Mouse (Mus musculus) 3134 (cell line): ENCODE results near the gene Tshz3.

Experiments
- DNase-seq: peaks from one replicate; pipeline ENCODE4 v3.0.0-alpha.2; 2011; ENCODE audit warnings: low spot score; ENCODE audit not compliant: insufficient read length; ENCODE audit errors: extremely low read depth

Gene Tshz3

GRCm38 (mm10) chr7:36696406-36697117 is 1.4 kb upstream of the Tshz3 start:
- no peak for DNase-seq

GRCm38 (mm10) chr7:36697118-36697855 is 631 bp upstream of the Tshz3 start:
- no peak for DNase-seq

- DNase-seq = no peak
Observed at GRCm38 (mm10) chr7:36698589-36698946, 650 bp downstream of the Tshz3 start.

GRCm38 (mm10) chr7:36699001-36699987 is 1.4 kb downstream of the Tshz3 start:
- no peak for DNase-seq

- no peak for DNase-seq
Observed at GRCm38 (mm10) chr7:36706636-36707035, 8.7 kb downstream of the Tshz3 start.

GRCm38 (mm10) chr7:36707266-36707665 is 9.3 kb downstream of the Tshz3 start:
- no peak for DNase-seq

- DNase-seq = no peak
Observed at GRCm38 (mm10) chr7:36707681-36708350, 9.9 kb downstream of the Tshz3 start.

- no peak for DNase-seq
Observed at GRCm38 (mm10) chr7:36708823-36709222, 10.9 kb downstream of the Tshz3 start.

- DNase-seq = no peak
Observed at GRCm38 (mm10) chr7:36709239-36709638, 11.3 kb downstream of the Tshz3 start.

- no peak for DNase-seq
Observed at GRCm38 (mm10) chr7:36709974-36710373, 12.1 kb downstream of the Tshz3 start.

- DNase-seq = no peak
Observed at GRCm38 (mm10) chr7:36710387-36710786, 12.5 kb downstream of the Tshz3 start.

- DNase-seq = no peak
Observed at GRCm38 (mm10) chr7:36711766-36712165, 13.8 kb downstream of the Tshz3 start.

- DNase-seq = no peak
Observed at GRCm38 (mm10) chr7:36714323-36714722, 16.4 kb downstream of the Tshz3 start.

GRCm38 (mm10) chr7:36717192-36717591 is 19.3 kb downstream of the Tshz3 start:
- DNase-seq = no peak

- no peak for DNase-seq
Observed at GRCm38 (mm10) chr7:36720830-36721229, 22.9 kb downstream of the Tshz3 start.

- no peak for DNase-seq
Observed at GRCm38 (mm10) chr7:36736303-36737050, 38.6 kb downstream of the Tshz3 start.

GRCm38 (mm10) chr7:36751480-36751879 is 53.6 kb downstream of the Tshz3 start:
- DNase-seq = no peak

GRCm38 (mm10) chr7:36767501-36768092 is 69.7 kb downstream of the Tshz3 start:
- no peak for DNase-seq

GRCm38 (mm10) chr7:36773086-36773485 is 75.2 kb downstream of the Tshz3 start:
- DNase-seq = no peak
